Mouse (Mus musculus): Measurements from ENCODE around the gene Chac1.

The Chac1 gene

GRCm38 (mm10) chr2:119350555-119351486 lies at the start of gene Chac1:
Chac1 (plus strand) TSS chr2:119351229.
- DNase-seq, result peak; percentile 96

GRCm38 (mm10) chr2:119302876-119303275 lies 48.2 kb upstream of the Chac1 start:
- DNase-seq, result no peak

- DNase-seq, result no peak
These were observed 46.6 kb upstream of the Chac1 start for GRCm38 (mm10) chr2:119304391-119304790.

- DNase-seq, result no peak
These were observed 46.2 kb upstream of the Chac1 start for GRCm38 (mm10) chr2:119304798-119305208.

GRCm38 (mm10) chr2:119311544-119311943 lies 39.5 kb upstream of the Chac1 start:
- no peak for DNase-seq

GRCm38 (mm10) chr2:119312380-119312958 lies 38.6 kb upstream of the Chac1 start:
- no peak for DNase-seq

GRCm38 (mm10) chr2:119313780-119314479 lies 37.1 kb upstream of the Chac1 start:
- DNase-seq, result no peak

- no peak for DNase-seq
These were observed 36.2 kb upstream of the Chac1 start for GRCm38 (mm10) chr2:119314742-119315310.

GRCm38 (mm10) chr2:119318043-119318710 lies 32.9 kb upstream of the Chac1 start:
- no peak for DNase-seq

GRCm38 (mm10) chr2:119320571-119320970 lies 30.5 kb upstream of the Chac1 start:
- no peak for DNase-seq

GRCm38 (mm10) chr2:119321771-119322586 lies 29.1 kb upstream of the Chac1 start:
- no peak for DNase-seq

- no peak for DNase-seq
These were observed 28.3 kb upstream of the Chac1 start for GRCm38 (mm10) chr2:119322587-119323300.

- no peak for DNase-seq
These were observed 27.0 kb upstream of the Chac1 start for GRCm38 (mm10) chr2:119323866-119324575.

GRCm38 (mm10) chr2:119324576-119325318 lies 26.3 kb upstream of the Chac1 start:
- DNase-seq, result peak; percentile 36

GRCm38 (mm10) chr2:119325568-119326143 lies 25.4 kb upstream of the Chac1 start, which contains the start of gene Dll4:
Dll4 (plus strand) TSS chr2:119325784.
- peak; percentile 28 for DNase-seq

- DNase-seq, result peak; percentile 22
These were observed 24.6 kb upstream of the Chac1 start for GRCm38 (mm10) chr2:119326161-119327101.

GRCm38 (mm10) chr2:119327102-119327480 lies 23.9 kb upstream of the Chac1 start:
- DNase-seq, result peak; percentile 55

Measured in cerebellum, adult 11-12 months (tissue).